9 mouse cellular contexts compared by ENCODE assay signal in the genomic region with DNA sequence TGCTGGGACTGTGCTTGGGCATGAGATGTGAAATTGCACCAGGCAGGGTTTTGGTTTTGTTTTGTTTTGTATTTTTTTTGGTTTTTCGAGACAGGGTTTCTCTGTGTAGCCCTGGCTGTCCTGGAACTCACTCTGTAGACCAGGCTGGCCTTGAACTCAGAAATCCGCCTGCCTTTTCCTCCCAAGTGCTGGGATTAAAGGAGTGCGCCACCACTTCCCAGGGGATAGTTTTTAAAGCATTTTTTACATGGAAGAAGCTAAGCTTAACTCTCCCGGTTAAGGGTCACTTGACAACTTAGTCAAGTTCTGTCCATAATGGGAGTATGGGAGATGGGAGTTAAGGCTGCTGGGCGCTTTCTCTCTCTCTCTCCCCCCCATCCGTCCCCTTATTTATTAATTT. TPM values are rescaled to one million over a fixed set of nuclear protein-coding genes. Genes with fewer than 3 reads are reported as not detected.
DNase-seq lines count a peak whose midpoint lies in the region; ATAC-seq and TF ChIP-seq lines count a peak whose summit lies in the region.
"Had no signal": no experiment of that assay in that cellular context is flagged by ENCODE, and none has a peak within 500 bp of the region (broad histone marks: within the 10 kb centered on the region; RNA-seq: fewer than 3 reads in every experiment).

No protein-coding gene starts in this region.

- 0 out of 2 replicates have a peak, but pooled peaks cover 1% of the 10 kb centered on the region for H3K36me3 ChIP-seq in lung, embryonic 14.5 days (ENCODE audit: insufficient read depth)
- no peaks in the 10 kb centered on the region for H3K36me3 ChIP-seq in forebrain, embryonic 12.5 days (replicated peaks)
- H3K36me3 ChIP-seq in limb, embryonic 13.5 days: peaks cover 7% of the 10 kb centered on the region; the same call in 1 of the 2 replicates
- no peaks in the 10 kb centered on the region for H3K36me3 ChIP-seq in neural tube, embryonic 15.5 days

- peak overlapping the region; percentile 99; the same call in 1 of the 2 replicates for H3K9ac ChIP-seq in lung, embryonic 14.5 days
- H3K9ac ChIP-seq in forebrain, embryonic 12.5 days: 0 out of 2 replicates have a peak overlapping the region, but pooled peaks have one; percentile 96
- H3K9ac ChIP-seq in limb, embryonic 13.5 days: no peak overlapping the region
- peak overlapping the region; percentile 98; the same call in 1 of the 2 replicates for H3K9ac ChIP-seq in neural tube, embryonic 15.5 days (replicated peaks)

- no peak overlapping the region for H3K27ac ChIP-seq in lung, embryonic 14.5 days (ENCODE audit: low read depth)
- H3K27ac ChIP-seq in forebrain, embryonic 12.5 days: no peak overlapping the region
- H3K27ac ChIP-seq in limb, embryonic 13.5 days: no peak overlapping the region
- H3K27ac ChIP-seq in neural tube, embryonic 15.5 days (replicated peaks): peak overlapping the region; percentile 89; the same call in 1 of the 2 replicates

- DNase-seq in lung, embryonic 14.5 days: no peak
- DNase-seq in lung, postnatal 36 days: no peak
- no peak for DNase-seq in frontal cortex, adult 2 months (ENCODE audit: extremely low spot score in 1 of 2, low spot score in 1 of 2)
- no peak for DNase-seq in adrenal gland, adult 18-20 months (ENCODE audit: low spot score in 2 of 2)
- no peak for DNase-seq in lung, postnatal 4 days
- DNase-seq: right cerebral cortex, postnatal 4 days had no signal

- WGBS in lung, embryonic 14.5 days: 65% methylated on average over 6 of the region's 6 CpGs
- WGBS in forebrain, embryonic 12.5 days: 57% methylated on average over 6 of the region's 6 CpGs
- WGBS in limb, embryonic 13.5 days: 72% methylated on average over 6 of the region's 6 CpGs
- 69% methylated on average over 6 of the region's 6 CpGs for WGBS in neural tube, embryonic 15.5 days

- H3K4me2 ChIP-seq in lung, embryonic 14.5 days: peak overlapping the region; percentile 92
- peak overlapping the region; percentile 76; the same call in 1 of the 2 replicates for H3K4me2 ChIP-seq in forebrain, embryonic 12.5 days
- peak overlapping the region; percentile 87 for H3K4me2 ChIP-seq in limb, embryonic 13.5 days (replicated peaks)
- H3K4me2 ChIP-seq in neural tube, embryonic 15.5 days: peak overlapping the region; percentile 80

- no peaks in the 10 kb centered on the region for H3K27me3 ChIP-seq in lung, embryonic 14.5 days (ENCODE audit: insufficient read depth, low read length)
- no peaks in the 10 kb centered on the region for H3K27me3 ChIP-seq in forebrain, embryonic 12.5 days
- H3K27me3 ChIP-seq in limb, embryonic 13.5 days: no peaks in the 10 kb centered on the region
- H3K27me3 ChIP-seq in neural tube, embryonic 15.5 days (replicated peaks): no peaks in the 10 kb centered on the region

- H3K4me3 ChIP-seq in lung, embryonic 14.5 days (ENCODE audit: low read depth, low read length): peak overlapping the region; percentile 94; the same call in 1 of the 2 replicates
- H3K4me3 ChIP-seq in forebrain, embryonic 12.5 days (replicated peaks): peak overlapping the region; percentile 91; the same call in 1 of the 2 replicates
- peak overlapping the region; percentile 82; the same call in 1 of the 2 replicates for H3K4me3 ChIP-seq in limb, embryonic 13.5 days
- peak overlapping the region; percentile 88 for H3K4me3 ChIP-seq in neural tube, embryonic 15.5 days (replicated peaks)

- ATAC-seq in lung, embryonic 14.5 days (ENCODE audit: insufficient read depth): no peak
- ATAC-seq in forebrain, embryonic 12.5 days (ENCODE audit: low FRiP score): no peak
- no peak for ATAC-seq in limb, embryonic 13.5 days (ENCODE audit: low FRiP score, low read depth)
- ATAC-seq in neural tube, embryonic 15.5 days (ENCODE audit: low FRiP score): no peak

- no peaks in the 10 kb centered on the region for H3K9me3 ChIP-seq in lung, embryonic 14.5 days (ENCODE audit: low read depth, low read length)
- no peaks in the 10 kb centered on the region for H3K9me3 ChIP-seq in forebrain, embryonic 12.5 days
- H3K9me3 ChIP-seq in limb, embryonic 13.5 days: no peaks in the 10 kb centered on the region
- H3K9me3 ChIP-seq in neural tube, embryonic 15.5 days (replicated peaks): no peaks in the 10 kb centered on the region

- peaks cover 18% of the 10 kb centered on the region; the same call in 1 of the 2 replicates for H3K4me1 ChIP-seq in lung, embryonic 14.5 days (ENCODE audit: insufficient read depth)
- H3K4me1 ChIP-seq in forebrain, embryonic 12.5 days: peaks cover 33% of the 10 kb centered on the region
- peaks cover 31% of the 10 kb centered on the region for H3K4me1 ChIP-seq in limb, embryonic 13.5 days
- peaks cover 31% of the 10 kb centered on the region for H3K4me1 ChIP-seq in neural tube, embryonic 15.5 days

- TF ChIP-seq CTCF in lung, embryonic 14.5 days (IDR thresholded peaks at IDR 0.05; ENCODE audit: low read depth): no peak

RNA-seq across cellular contexts. Expression of gene Cers2, which starts 0.5 kb away (rescaled TPM):
- polyA plus RNA-seq in lung, embryonic 14.5 days (2014; fragmentation: Nextera tagmentation; extraction: Ambion mirVana): 170 and 185 TPM in 2 replicates
- polyA plus RNA-seq in forebrain, embryonic 12.5 days (2016; fragmentation: Nextera tagmentation; extraction: Ambion mirVana): 109 and 111 TPM in 2 replicates
- 181 and 184 TPM in 2 replicates for polyA plus RNA-seq in limb, embryonic 13.5 days (2015; fragmentation: Nextera tagmentation; extraction: Ambion mirVana)
- 93.4 and 102 TPM in 2 replicates for polyA plus RNA-seq in neural tube, embryonic 15.5 days (2015; fragmentation: Nextera tagmentation; extraction: Ambion mirVana)
- polyA plus RNA-seq in frontal cortex, adult 2 months (2012; rRNA removed): 93.9 and 99.4 TPM in 2 replicates
- total RNA-seq in adrenal gland, adult 18-20 months (2021): 100 to 1,000 TPM; 191 to 231 TPM

RNA-seq across cellular contexts. Expression of gene Anxa9, which starts 7.1 kb away (rescaled TPM):
- 1.8 and 2.0 TPM in 2 replicates for polyA plus RNA-seq in lung, embryonic 14.5 days (2014; fragmentation: Nextera tagmentation; extraction: Ambion mirVana)
- polyA plus RNA-seq in forebrain, embryonic 12.5 days (2016; fragmentation: Nextera tagmentation; extraction: Ambion mirVana): 1.1 and 1.4 TPM in 2 replicates
- polyA plus RNA-seq in limb, embryonic 13.5 days (2015; fragmentation: Nextera tagmentation; extraction: Ambion mirVana): 2.0 and 2.5 TPM in 2 replicates
- polyA plus RNA-seq in neural tube, embryonic 15.5 days (2015; fragmentation: Nextera tagmentation; extraction: Ambion mirVana): 0.40 and 0.41 TPM in 2 replicates
- polyA plus RNA-seq in frontal cortex, adult 2 months (2012; rRNA removed): 2.5 and 2.6 TPM in 2 replicates
- total RNA-seq in adrenal gland, adult 18-20 months (2021): 1 to 10 TPM; 1.4 to 1.7 TPM

RNA-seq across cellular contexts. Expression of gene Prune1, which starts 32.2 kb away (rescaled TPM):
- polyA plus RNA-seq in lung, embryonic 14.5 days (2014; fragmentation: Nextera tagmentation; extraction: Ambion mirVana): 20.0 and 23.5 TPM in 2 replicates
- 30.0 and 30.9 TPM in 2 replicates for polyA plus RNA-seq in forebrain, embryonic 12.5 days (2016; fragmentation: Nextera tagmentation; extraction: Ambion mirVana)
- 24.2 and 26.9 TPM in 2 replicates for polyA plus RNA-seq in limb, embryonic 13.5 days (2015; fragmentation: Nextera tagmentation; extraction: Ambion mirVana)
- 57.3 and 61.7 TPM in 2 replicates for polyA plus RNA-seq in neural tube, embryonic 15.5 days (2015; fragmentation: Nextera tagmentation; extraction: Ambion mirVana)
- polyA plus RNA-seq in frontal cortex, adult 2 months (2012; rRNA removed): 23.1 and 25.3 TPM in 2 replicates
- total RNA-seq in adrenal gland, adult 18-20 months (2021): 10 to 100 TPM; 20.1 to 21.9 TPM

RNA-seq across cellular contexts. Expression of gene Mindy1, which starts 32.9 kb away (rescaled TPM):
- polyA plus RNA-seq in lung, embryonic 14.5 days (2014; fragmentation: Nextera tagmentation; extraction: Ambion mirVana): 36.5 and 40.0 TPM in 2 replicates
- 37.4 and 39.8 TPM in 2 replicates for polyA plus RNA-seq in forebrain, embryonic 12.5 days (2016; fragmentation: Nextera tagmentation; extraction: Ambion mirVana)
- 38.1 and 41.2 TPM in 2 replicates for polyA plus RNA-seq in limb, embryonic 13.5 days (2015; fragmentation: Nextera tagmentation; extraction: Ambion mirVana)
- 37.3 and 37.4 TPM in 2 replicates for polyA plus RNA-seq in neural tube, embryonic 15.5 days (2015; fragmentation: Nextera tagmentation; extraction: Ambion mirVana)
- polyA plus RNA-seq in frontal cortex, adult 2 months (2012; rRNA removed): 30.2 and 30.8 TPM in 2 replicates
- 100 to 1,000 TPM in 1 of 2 experiments, 10 to 100 TPM in 1; 75.5 to 124 TPM for total RNA-seq in adrenal gland, adult 18-20 months (2021)

RNA-seq across cellular contexts. Expression of gene Setdb1, which starts 42.9 kb away (rescaled TPM):
- polyA plus RNA-seq in lung, embryonic 14.5 days (2014; fragmentation: Nextera tagmentation; extraction: Ambion mirVana): 50.7 and 52.0 TPM in 2 replicates
- 66.2 and 70.2 TPM in 2 replicates for polyA plus RNA-seq in forebrain, embryonic 12.5 days (2016; fragmentation: Nextera tagmentation; extraction: Ambion mirVana)
- polyA plus RNA-seq in limb, embryonic 13.5 days (2015; fragmentation: Nextera tagmentation; extraction: Ambion mirVana): 47.2 and 53.0 TPM in 2 replicates
- 37.6 and 38.3 TPM in 2 replicates for polyA plus RNA-seq in neural tube, embryonic 15.5 days (2015; fragmentation: Nextera tagmentation; extraction: Ambion mirVana)
- polyA plus RNA-seq in frontal cortex, adult 2 months (2012; rRNA removed): 32.8 and 36.6 TPM in 2 replicates
- total RNA-seq in adrenal gland, adult 18-20 months (2021): 10 to 100 TPM; 20.0 to 25.2 TPM
